Mouse (Mus musculus) G1E (cell line): ENCODE measurements around the gene Ccr6.

ENCODE experiments used
- CTCF ChIP-seq: IDR thresholded peaks from 2 replicates; pipeline ENCODE4 v1.5.1; 2012; ENCODE audit warnings: low read depth, low read length, inconsistent platforms, mixed read lengths
- GATA1 ChIP-seq: IDR thresholded peaks from 2 replicates; pipeline ENCODE4 v1.6.1; 2012; ENCODE audit warnings: borderline replicate concordance, low read length, inconsistent platforms, mixed read lengths
- TAL1 ChIP-seq: conservative IDR thresholded peaks from 2 replicates; pipeline ENCODE4 v1.6.1; 2012; ENCODE audit warnings: low read depth, low read length, inconsistent platforms, mixed read lengths

DNA sequence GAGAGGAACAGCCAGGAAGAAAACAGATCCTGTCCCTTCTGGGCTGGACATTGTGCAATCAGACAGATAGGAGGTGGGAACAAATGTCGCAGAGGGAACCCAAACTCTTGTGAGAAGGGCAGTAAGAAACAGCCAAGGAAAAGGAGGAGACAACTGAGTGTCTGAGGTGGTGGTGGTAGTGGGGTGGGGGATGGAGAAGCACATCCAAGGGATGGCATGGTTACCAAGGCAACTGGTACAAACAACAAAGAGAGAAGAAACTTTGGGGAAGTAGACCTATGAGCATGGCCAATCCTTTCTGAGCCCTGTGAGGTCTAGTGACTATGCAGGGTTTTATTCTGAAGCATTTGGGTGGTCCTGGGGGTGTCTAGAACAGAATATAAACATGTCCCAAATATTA lies 21.5 kb upstream of the Ccr6 start:
- no peak for TF ChIP-seq CTCF
- no peak for TF ChIP-seq TAL1
- TF ChIP-seq GATA1, result no peak
